Mouse (Mus musculus): ENCODE measurements around the gene Fbln1. TPM values are rescaled to one million over a fixed set of nuclear protein-coding genes. Genes with fewer than 3 reads are reported as not detected.

The Fbln1 gene
- polyA plus RNA-seq, 1 experiment, result 6.9 TPM

- peaks cover 6% of the 10 kb centered on the region for H3K4me1 ChIP-seq (ENCODE audit: control insufficient read depth, insufficient read depth, low read length)
- DNase-seq, result no peak
- TF ChIP-seq POLR2A (IDR thresholded peaks at IDR 0.05; ENCODE audit: borderline replicate concordance, insufficient read depth, low read length), result no peak
- TF ChIP-seq CTCF (IDR thresholded peaks at IDR 0.05; ENCODE audit: borderline replicate concordance, insufficient read depth, low read depth, low read length), result no peak
- H3K4me3 ChIP-seq (replicated peaks; ENCODE audit: insufficient read depth, low read depth, low read length), result no peak overlapping the region
- no peak overlapping the region for H3K27ac ChIP-seq (ENCODE audit: insufficient read depth, low read length)
- H3K27me3 ChIP-seq (ENCODE audit: control insufficient read depth, insufficient read depth, low read length), result no peaks in the 10 kb centered on the region
- WGBS, result 89% methylated on average over 5 of the region's 5 CpGs
Observed at GRCm38 (mm10) chr15:85282021-85282420, 76.3 kb downstream of the Fbln1 start.

- Histone ChIP-seq H3K4me3 (replicated peaks; ENCODE audit: insufficient read depth, low read depth, low read length) (no peak overlapping the region), H3K27me3 (ENCODE audit: control insufficient read depth, insufficient read depth, low read length) (no peaks in the 10 kb centered on the region), H3K27ac (ENCODE audit: insufficient read depth, low read length) (no peak overlapping the region), H3K4me1 (ENCODE audit: control insufficient read depth, insufficient read depth, low read length) (peaks cover 6% of the 10 kb centered on the region)
- TF ChIP-seq POLR2A (IDR thresholded peaks at IDR 0.05; ENCODE audit: borderline replicate concordance, insufficient read depth, low read length), result no peak
- TF ChIP-seq CTCF (IDR thresholded peaks at IDR 0.05; ENCODE audit: borderline replicate concordance, insufficient read depth, low read depth, low read length), result no peak
- WGBS, result 47% methylated on average over 6 of the region's 6 CpGs
- DNase-seq, result no peak
Observed at GRCm38 (mm10) chr15:85284651-85285050, 78.9 kb downstream of the Fbln1 start.

- 93% methylated on average over 3 of the region's 3 CpGs for WGBS
- no peak overlapping the region for H3K4me3 ChIP-seq (replicated peaks; ENCODE audit: insufficient read depth, low read depth, low read length)
- no peak overlapping the region for H3K27ac ChIP-seq (ENCODE audit: insufficient read depth, low read length)
- no peak; the same call in 1 of the 2 replicates for TF ChIP-seq CTCF (IDR thresholded peaks at IDR 0.05; ENCODE audit: borderline replicate concordance, insufficient read depth, low read depth, low read length)
- TF ChIP-seq POLR2A (IDR thresholded peaks at IDR 0.05; ENCODE audit: borderline replicate concordance, insufficient read depth, low read length), result no peak
- H3K27me3 ChIP-seq (ENCODE audit: control insufficient read depth, insufficient read depth, low read length), result no peaks in the 10 kb centered on the region
- H3K4me1 ChIP-seq (ENCODE audit: control insufficient read depth, insufficient read depth, low read length), result peaks cover 7% of the 10 kb centered on the region
- no peak for DNase-seq
Observed at GRCm38 (mm10) chr15:85294632-85295031, 88.9 kb downstream of the Fbln1 start.

- no peaks in the 10 kb centered on the region for H3K27me3 ChIP-seq (ENCODE audit: control insufficient read depth, insufficient read depth, low read length)
- no peak for DNase-seq
- 77% methylated on average over 8 of the region's 8 CpGs for WGBS
- peaks cover 7% of the 10 kb centered on the region for H3K4me1 ChIP-seq (ENCODE audit: control insufficient read depth, insufficient read depth, low read length)
- no peak overlapping the region for H3K27ac ChIP-seq (ENCODE audit: insufficient read depth, low read length)
- TF ChIP-seq POLR2A (IDR thresholded peaks at IDR 0.05; ENCODE audit: borderline replicate concordance, insufficient read depth, low read length), result no peak
- no peak for TF ChIP-seq CTCF (IDR thresholded peaks at IDR 0.05; ENCODE audit: borderline replicate concordance, insufficient read depth, low read depth, low read length)
- H3K4me3 ChIP-seq (replicated peaks; ENCODE audit: insufficient read depth, low read depth, low read length), result no peak overlapping the region
Observed at GRCm38 (mm10) chr15:85295544-85295943, 89.8 kb downstream of the Fbln1 start.

GRCm38 (mm10) chr15:85295977-85296376 lies 90.2 kb downstream of the Fbln1 start:
- TF ChIP-seq POLR2A (IDR thresholded peaks at IDR 0.05; ENCODE audit: borderline replicate concordance, insufficient read depth, low read length) (no peak), CTCF (IDR thresholded peaks at IDR 0.05; ENCODE audit: borderline replicate concordance, insufficient read depth, low read depth, low read length) (no peak)
- peaks cover 7% of the 10 kb centered on the region for H3K4me1 ChIP-seq (ENCODE audit: control insufficient read depth, insufficient read depth, low read length)
- WGBS, result 51% methylated on average over 2 of the region's 2 CpGs
- H3K4me3 ChIP-seq (replicated peaks; ENCODE audit: insufficient read depth, low read depth, low read length), result no peak overlapping the region
- H3K27me3 ChIP-seq (ENCODE audit: control insufficient read depth, insufficient read depth, low read length), result no peaks in the 10 kb centered on the region
- DNase-seq, result no peak
- H3K27ac ChIP-seq (ENCODE audit: insufficient read depth, low read length), result no peak overlapping the region

- 84% methylated on average over 3 of the region's 3 CpGs for WGBS
- no peaks in the 10 kb centered on the region for H3K27me3 ChIP-seq (ENCODE audit: control insufficient read depth, insufficient read depth, low read length)
- no peak overlapping the region for H3K4me3 ChIP-seq (replicated peaks; ENCODE audit: insufficient read depth, low read depth, low read length)
- no peak for DNase-seq
- no peak overlapping the region for H3K27ac ChIP-seq (ENCODE audit: insufficient read depth, low read length)
- H3K4me1 ChIP-seq (ENCODE audit: control insufficient read depth, insufficient read depth, low read length), result peaks cover 7% of the 10 kb centered on the region
- TF ChIP-seq CTCF (IDR thresholded peaks at IDR 0.05; ENCODE audit: borderline replicate concordance, insufficient read depth, low read depth, low read length) (no peak), POLR2A (IDR thresholded peaks at IDR 0.05; ENCODE audit: borderline replicate concordance, insufficient read depth, low read length) (no peak)
Observed at GRCm38 (mm10) chr15:85296538-85296937, 90.8 kb downstream of the Fbln1 start.

GRCm38 (mm10) chr15:85298167-85298781 lies 92.5 kb downstream of the Fbln1 start:
- Histone ChIP-seq H3K27me3 (ENCODE audit: control insufficient read depth, insufficient read depth, low read length) (no peaks in the 10 kb centered on the region), H3K27ac (ENCODE audit: insufficient read depth, low read length) (no peak overlapping the region), H3K4me3 (replicated peaks; ENCODE audit: insufficient read depth, low read depth, low read length) (no peak overlapping the region), H3K4me1 (ENCODE audit: control insufficient read depth, insufficient read depth, low read length) (peaks cover 7% of the 10 kb centered on the region)
- no peak for DNase-seq
- WGBS, result 50% methylated on average over 17 of the region's 17 CpGs
- TF ChIP-seq CTCF (IDR thresholded peaks at IDR 0.05; ENCODE audit: borderline replicate concordance, insufficient read depth, low read depth, low read length), result no peak
- no peak for TF ChIP-seq POLR2A (IDR thresholded peaks at IDR 0.05; ENCODE audit: borderline replicate concordance, insufficient read depth, low read length)

GRCm38 (mm10) chr15:85298946-85299345 lies 93.2 kb downstream of the Fbln1 start:
- 53% methylated on average over 9 of the region's 9 CpGs for WGBS
- Histone ChIP-seq H3K4me3 (replicated peaks; ENCODE audit: insufficient read depth, low read depth, low read length) (no peak overlapping the region), H3K4me1 (ENCODE audit: control insufficient read depth, insufficient read depth, low read length) (peaks cover 7% of the 10 kb centered on the region), H3K27me3 (ENCODE audit: control insufficient read depth, insufficient read depth, low read length) (no peaks in the 10 kb centered on the region), H3K27ac (ENCODE audit: insufficient read depth, low read length) (no peak overlapping the region)
- peak in 1 of 2 experiments; percentile 26 for DNase-seq
- TF ChIP-seq CTCF (IDR thresholded peaks at IDR 0.05; ENCODE audit: borderline replicate concordance, insufficient read depth, low read depth, low read length) (no peak), POLR2A (IDR thresholded peaks at IDR 0.05; ENCODE audit: borderline replicate concordance, insufficient read depth, low read length) (no peak)
